Mouse (Mus musculus) forebrain, embryonic 14.5 days (tissue): ENCODE data around the gene Ms4a6d. TPM values are rescaled to one million over a fixed set of nuclear protein-coding genes. Genes with fewer than 3 reads are reported as not detected.
A peak's percentile ranks its signal among the peaks of the same experiment; 100 is the strongest.

Experiments
- ATAC-seq: fragments of 200-750 bp; cut with Nextera tagmentation; 2 replicates; pipeline ENCODE4 v1.8.0; 2017; ENCODE audit warnings: mild to moderate bottlenecking, moderate library complexity
- DNase-seq: peaks from one replicate; pipeline ENCODE4 v3.0.0-alpha.2; 2015; ENCODE audit warnings: low spot score
- H3K27ac ChIP-seq: fragments of 300-500 bp; sonication (generic); 2 replicates; pipeline ENCODE4 v1.5.1; 2014; ENCODE audit warnings: low read depth, mild to moderate bottlenecking, control low read depth, low read length, moderate library complexity
- H3K27me3 ChIP-seq: fragments of 300-500 bp; sonication (generic); replicated peaks from 2 replicates; pipeline ENCODE4 v1.6.1; 2014; ENCODE audit warnings: low read length, control low read depth, mixed read lengths; ENCODE audit not compliant: control insufficient read depth, insufficient read depth
- H3K36me3 ChIP-seq: fragments of 300-500 bp; sonication (generic); 2 replicates; pipeline ENCODE4 v1.6.1; 2014; ENCODE audit warnings: low read length, control low read depth; ENCODE audit not compliant: control insufficient read depth, insufficient read depth
- H3K4me1 ChIP-seq: fragments of 300-500 bp; sonication (generic); 2 replicates; pipeline ENCODE4 v1.6.1; 2014; ENCODE audit warnings: antibody characterized with exemption, low read length, control low read depth; ENCODE audit not compliant: control insufficient read depth, insufficient read depth
- H3K4me2 ChIP-seq: fragments of 300-500 bp; sonication (generic); 2 replicates; pipeline ENCODE4 v1.6.1; 2014; ENCODE audit warnings: mild to moderate bottlenecking, control low read depth, low read length
- H3K4me3 ChIP-seq: fragments of 300-500 bp; sonication (generic); 2 replicates; pipeline ENCODE4 v1.5.1; 2014; ENCODE audit warnings: low read depth, low read length, control low read depth
- H3K9ac ChIP-seq: fragments of 300-500 bp; sonication (generic); 2 replicates; pipeline ENCODE4 v1.6.1; 2014; ENCODE audit warnings: mild to moderate bottlenecking, low read length, control low read depth, moderate library complexity
- H3K9me3 ChIP-seq: fragments of 300-500 bp; sonication (generic); replicated peaks from 2 replicates; pipeline ENCODE4 v1.6.1; 2016; ENCODE audit warnings: low read length, control low read depth, mixed read lengths; ENCODE audit not compliant: control insufficient read depth
- WGBS: fragments of 180-500 bp; shearing (Covaris S2); extraction: QIAGEN DNeasy Blood & Tissue Kit; methylation state at CpG from one replicate; pipeline ENCODE4 v1.1.7; 2014; 5-methylcytosine and 5-hydroxymethylcytosine counted together
- polyA plus RNA-seq: library from polyadenylated mRNA; unstranded; fragments of >200 nt; fragmentation: Nextera tagmentation; extraction: Ambion mirVana; gene quantifications from 2 replicates; pipeline ENCODE4 v1.2.1, GENCODE M21; 2014

Ms4a6d gene
- polyA plus RNA-seq, 1 experiment from 2014 or later, result 2.7 TPM

GRCm38 (mm10) chr19:11624800-11625199, 20.2 kb upstream of the Ms4a6d start:
- Histone ChIP-seq H3K27ac (no peak overlapping the region), H3K4me3 (no peak overlapping the region), H3K4me2 (no peak overlapping the region), H3K9ac (no peak overlapping the region), H3K36me3 (no peaks in the 10 kb centered on the region), H3K4me1 (no peaks in the 10 kb centered on the region), H3K27me3 (no peaks in the 10 kb centered on the region), H3K9me3 (no peaks in the 10 kb centered on the region)
- ATAC-seq, result no peak
- no peak for DNase-seq

GRCm38 (mm10) chr19:11623551-11623950, 18.9 kb upstream of the Ms4a6d start, which contains the start of gene Ms4a2:
Gene Ms4a2 (minus strand): TSS chr19:11623719.
- H3K36me3 ChIP-seq, result no peaks in the 10 kb centered on the region
- ATAC-seq (no peak), DNase-seq (no peak)
- H3K27ac ChIP-seq, result no peak within 1 kb of the TSS
- no peak within 1 kb of the TSS for H3K4me3 ChIP-seq
- H3K4me1 ChIP-seq, result no peaks in the 10 kb centered on the region
- 90% methylated on average over 2 of the region's 2 CpGs for WGBS
- H3K27me3 ChIP-seq, result no peaks in the 10 kb centered on the region
- no peaks in the 10 kb centered on the region for H3K9me3 ChIP-seq
- H3K9ac ChIP-seq, result no peak within 1 kb of the TSS
- H3K4me2 ChIP-seq, result no peak within 1 kb of the TSS

- no peak for ATAC-seq
- Histone ChIP-seq H3K27me3 (no peaks in the 10 kb centered on the region), H3K36me3 (no peaks in the 10 kb centered on the region), H3K4me3 (no peak overlapping the region), H3K27ac (no peak overlapping the region), H3K4me2 (no peak overlapping the region), H3K9me3 (no peaks in the 10 kb centered on the region), H3K4me1 (no peaks in the 10 kb centered on the region), H3K9ac (no peak overlapping the region)
- DNase-seq, result no peak
Measured at GRCm38 (mm10) chr19:11617983-11618382, 13.3 kb upstream of the Ms4a6d start.

DNA sequence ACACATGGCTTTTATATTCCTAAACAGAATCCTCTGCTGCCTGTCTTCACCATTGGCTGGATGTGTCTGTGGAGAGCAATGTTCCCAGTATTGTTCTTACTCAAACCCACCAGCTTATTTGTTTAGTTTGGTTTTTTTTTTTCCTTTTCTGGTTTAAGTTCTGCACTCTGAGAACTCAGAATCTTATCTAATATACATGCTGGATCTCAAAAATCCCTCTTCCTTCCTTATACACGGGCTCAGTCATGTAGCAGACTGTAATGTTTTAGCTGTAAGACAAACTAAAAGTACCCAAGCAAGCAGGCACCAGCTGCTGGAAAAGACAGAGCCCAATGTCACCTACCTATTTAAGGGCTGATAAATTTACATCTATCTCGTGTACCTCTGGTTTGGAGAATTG, 10.2 kb upstream of the Ms4a6d start:
- Histone ChIP-seq H3K4me3 (no peak overlapping the region), H3K4me1 (no peaks in the 10 kb centered on the region)
- 70% methylated on average over 2 of the region's 2 CpGs for WGBS

GRCm38 (mm10) chr19:11613776-11614443, 9.3 kb upstream of the Ms4a6d start:
- Histone ChIP-seq H3K36me3 (no peaks in the 10 kb centered on the region), H3K4me2 (no peak overlapping the region), H3K4me3 (no peak overlapping the region), H3K9me3 (no peaks in the 10 kb centered on the region), H3K27ac (no peak overlapping the region), H3K4me1 (no peaks in the 10 kb centered on the region), H3K9ac (no peak overlapping the region), H3K27me3 (no peaks in the 10 kb centered on the region)
- DNase-seq (no peak), ATAC-seq (no peak)
- 77% methylated on average over 8 of the region's 8 CpGs for WGBS

More for the DNA sequence above, 10.2 kb upstream of the Ms4a6d start:
- no peak for ATAC-seq
- Histone ChIP-seq H3K27ac (no peak overlapping the region), H3K27me3 (no peaks in the 10 kb centered on the region), H3K4me2 (no peak overlapping the region), H3K36me3 (no peaks in the 10 kb centered on the region), H3K9me3 (no peaks in the 10 kb centered on the region), H3K9ac (no peak overlapping the region)
- no peak for DNase-seq

GRCm38 (mm10) chr19:11613084-11613483, 8.4 kb upstream of the Ms4a6d start:
- WGBS, result 94% methylated on average over 1 of the region's 1 CpGs
- DNase-seq, result no peak
- H3K4me1 ChIP-seq, result no peaks in the 10 kb centered on the region
- H3K27me3 ChIP-seq, result no peaks in the 10 kb centered on the region
- H3K9ac ChIP-seq, result no peak overlapping the region
- H3K36me3 ChIP-seq, result no peaks in the 10 kb centered on the region
- H3K4me2 ChIP-seq, result no peak overlapping the region
- no peak for ATAC-seq
- no peaks in the 10 kb centered on the region for H3K9me3 ChIP-seq
- no peak overlapping the region for H3K4me3 ChIP-seq
- no peak overlapping the region for H3K27ac ChIP-seq

GRCm38 (mm10) chr19:11612293-11612692, 7.6 kb upstream of the Ms4a6d start:
- no peak for ATAC-seq
- no peaks in the 10 kb centered on the region for H3K4me1 ChIP-seq
- 68% methylated on average over 2 of the region's 2 CpGs for WGBS

GRCm38 (mm10) chr19:11611541-11611945, 6.9 kb upstream of the Ms4a6d start:
- Histone ChIP-seq H3K36me3 (no peaks in the 10 kb centered on the region), H3K4me1 (no peaks in the 10 kb centered on the region), H3K9ac (no peak overlapping the region), H3K27ac (no peak overlapping the region), H3K27me3 (no peaks in the 10 kb centered on the region), H3K4me2 (no peak overlapping the region), H3K9me3 (no peaks in the 10 kb centered on the region), H3K4me3 (no peak overlapping the region)
- ATAC-seq (peak; percentile 62; the same call in 1 of the 2 replicates), DNase-seq (peak; percentile 76)
- 39% methylated on average over 6 of the region's 6 CpGs for WGBS

More at GRCm38 (mm10) chr19:11612293-11612692, 7.6 kb upstream of the Ms4a6d start:
- H3K27ac ChIP-seq, result no peak overlapping the region
- H3K4me3 ChIP-seq, result no peak overlapping the region
- H3K36me3 ChIP-seq, result no peaks in the 10 kb centered on the region
- H3K9me3 ChIP-seq, result no peaks in the 10 kb centered on the region
- no peak for DNase-seq
- H3K9ac ChIP-seq, result no peak overlapping the region
- no peaks in the 10 kb centered on the region for H3K27me3 ChIP-seq
- no peak overlapping the region for H3K4me2 ChIP-seq

GRCm38 (mm10) chr19:11608172-11608571, 3.5 kb upstream of the Ms4a6d start:
- Histone ChIP-seq H3K4me3 (no peak overlapping the region), H3K9me3 (no peaks in the 10 kb centered on the region), H3K27ac (no peak overlapping the region), H3K9ac (no peak overlapping the region), H3K36me3 (no peaks in the 10 kb centered on the region), H3K27me3 (no peaks in the 10 kb centered on the region), H3K4me1 (no peaks in the 10 kb centered on the region), H3K4me2 (no peak overlapping the region)
- DNase-seq (peak; percentile 52), ATAC-seq (peak; percentile 55; the same call in 1 of the 2 replicates)
- WGBS, result 3% methylated on average over 1 of the region's 1 CpGs
